Mouse (Mus musculus): ENCODE measurements at regions not wholly inside any gene's neighbourhood (a gene's known extent, or its start where the extent isn't known, plus 50 kb on each side); places are given as distances from the start of the nearest gene placed in this dataset.
A peak's percentile ranks its signal among the peaks of the same experiment; 100 is the strongest.

DNA sequence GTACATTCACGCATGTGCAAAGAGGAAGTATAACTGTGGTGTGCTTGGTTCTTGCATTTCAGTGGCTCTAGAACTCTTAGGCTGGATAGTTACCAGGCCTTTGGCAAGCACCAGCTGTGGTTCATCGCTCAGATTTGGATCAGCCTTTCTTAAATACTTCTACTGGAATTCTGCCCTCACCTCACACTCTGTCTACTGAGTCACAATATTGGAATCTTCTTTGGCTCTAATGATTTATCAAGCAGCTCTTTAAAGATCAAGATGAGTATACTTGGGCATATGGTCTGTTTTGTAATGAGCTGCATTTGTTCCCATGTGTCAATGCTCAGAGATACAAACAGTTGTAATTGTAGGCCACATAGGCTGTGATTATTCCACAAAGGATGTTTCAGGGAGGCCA is 197.5 kb downstream of the Icos start:
- DNase-seq (ENCODE audit: low spot score), result no peak

DNA sequence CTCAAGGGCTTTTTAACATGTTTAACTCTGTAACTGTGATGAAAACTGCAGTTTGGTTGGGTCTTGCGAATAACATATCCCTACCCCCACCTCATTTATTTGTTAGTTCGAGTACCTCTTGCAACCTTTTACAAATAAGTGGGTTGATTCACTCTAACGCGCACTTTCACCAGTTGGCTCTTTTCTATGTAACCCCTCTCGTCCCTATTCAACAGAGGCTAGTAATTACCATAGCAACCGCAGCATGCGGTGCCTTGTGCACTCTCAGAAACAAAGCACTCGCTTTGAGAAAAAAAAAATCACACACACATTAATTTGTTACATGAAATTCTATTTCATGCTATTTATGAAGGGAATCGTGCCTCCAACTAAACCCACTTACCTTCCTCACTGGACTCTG is 201.7 kb downstream of the Icos start:
- peak; percentile 31 for DNase-seq (ENCODE audit: low spot score)

DNA sequence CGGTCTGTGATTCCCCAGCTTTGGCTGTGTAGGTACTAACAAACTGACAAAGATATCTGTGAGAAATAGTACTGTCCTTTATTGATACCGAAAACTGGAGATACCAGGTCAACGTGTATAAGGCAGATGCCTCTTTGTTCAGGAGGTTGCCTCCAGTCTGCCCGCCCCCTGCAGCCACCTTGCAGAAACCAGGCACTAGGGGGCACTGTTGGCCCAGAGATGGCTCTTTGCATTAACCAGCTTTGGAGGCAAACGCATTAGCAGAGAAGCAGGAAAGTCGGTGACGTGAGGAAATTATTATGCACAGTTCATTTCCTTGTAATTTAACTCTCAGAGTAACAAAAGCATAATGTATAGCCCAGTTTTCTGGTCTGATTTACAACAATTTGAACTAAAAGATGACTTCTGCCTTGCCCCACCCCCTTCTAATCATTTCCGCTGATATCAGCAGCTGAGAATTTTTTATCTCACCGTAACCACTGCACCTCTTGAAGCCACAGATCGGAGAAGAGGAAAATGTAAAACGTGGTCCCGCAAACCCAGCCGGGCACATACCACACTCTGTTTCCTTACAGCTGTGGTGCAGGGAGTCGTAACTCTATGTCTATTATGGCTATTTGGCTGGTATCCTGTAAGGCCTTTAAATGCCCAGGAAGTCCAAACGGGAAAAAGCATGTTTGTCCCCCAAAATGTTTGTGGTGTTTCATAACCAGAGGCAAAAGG is 203.5 kb downstream of the Icos start:
- DNase-seq (ENCODE audit: low spot score), result peak; percentile 94

DNA sequence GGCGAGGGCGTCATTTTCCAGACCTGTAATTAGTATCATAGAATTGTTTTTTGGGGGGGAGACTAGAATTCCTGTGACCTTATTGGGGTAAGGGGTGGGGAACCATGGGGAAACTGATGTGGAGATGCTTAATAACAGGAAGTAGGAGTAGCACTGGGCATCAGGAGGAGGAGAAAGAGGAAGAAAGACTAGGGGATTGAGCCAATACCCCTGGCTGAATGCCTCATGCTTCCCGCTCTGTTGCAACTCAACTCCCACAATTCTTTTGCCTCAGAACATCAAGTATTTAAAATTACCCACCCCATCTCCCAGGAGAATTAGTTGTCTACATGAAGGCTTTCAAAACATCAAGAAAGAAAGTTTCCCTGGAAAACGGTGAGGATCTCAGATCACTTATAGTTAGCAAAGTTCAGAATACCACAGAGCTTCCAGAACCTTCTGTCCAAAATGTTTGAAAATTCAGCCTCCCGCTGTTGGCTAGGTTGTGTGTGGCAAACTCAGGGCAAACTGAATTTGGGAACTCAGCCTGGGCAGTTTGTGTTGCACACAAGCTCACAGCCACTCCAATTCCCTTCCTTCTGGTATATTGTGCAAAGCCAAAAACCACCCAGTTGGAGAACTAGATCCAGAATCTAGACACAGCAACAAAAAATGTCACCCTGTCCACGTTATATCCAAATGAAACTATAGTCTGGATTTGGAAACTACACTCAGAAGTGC is 209.8 kb downstream of the Icos start:
- no peak for DNase-seq (ENCODE audit: low spot score)

DNA sequence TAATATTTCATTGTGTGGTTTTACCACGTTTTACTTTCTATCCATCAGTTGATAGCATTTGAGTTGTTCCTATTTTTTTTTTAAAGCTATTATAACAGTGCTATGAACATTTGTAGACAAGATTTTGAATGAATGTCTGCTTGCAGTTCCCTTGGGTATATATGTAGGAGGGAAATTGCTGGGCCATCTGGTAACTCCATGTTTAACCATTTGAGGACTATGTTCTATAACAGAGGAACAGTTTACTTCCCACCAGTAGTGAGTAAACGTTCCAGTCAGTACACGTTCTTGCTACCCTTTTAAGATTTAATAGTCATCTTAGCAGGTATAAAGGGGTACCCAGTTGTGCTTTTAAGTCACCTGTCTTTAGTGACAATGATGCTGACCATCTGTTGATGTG is 213.2 kb downstream of the Icos start:
- no peak for DNase-seq (ENCODE audit: low spot score)

DNA sequence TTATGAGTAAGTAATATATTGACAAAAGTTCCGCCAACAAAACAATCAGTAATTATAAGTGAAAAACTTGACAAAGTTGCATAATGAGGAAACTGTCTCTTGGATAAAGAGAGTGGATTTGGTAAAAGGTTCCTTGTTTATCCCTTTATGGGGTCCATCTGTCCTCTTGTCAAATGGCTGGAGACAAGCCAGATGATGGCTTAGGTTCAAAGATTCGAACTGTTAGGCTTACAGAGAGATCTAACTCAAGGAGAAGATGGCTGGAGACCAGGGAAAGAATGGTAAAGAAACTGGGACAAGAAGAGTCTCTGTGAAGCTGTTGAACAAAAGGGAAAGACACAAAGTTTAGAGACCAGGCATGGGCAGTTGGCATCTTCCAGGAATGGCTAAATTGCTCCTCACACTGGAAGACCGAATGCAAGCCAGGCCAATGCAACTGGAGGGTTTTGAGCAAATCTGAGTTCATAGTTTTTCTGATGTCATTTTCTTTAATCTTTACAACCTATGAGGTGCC is 220.9 kb downstream of the Icos start:
- no peak for DNase-seq (ENCODE audit: low spot score)

DNA sequence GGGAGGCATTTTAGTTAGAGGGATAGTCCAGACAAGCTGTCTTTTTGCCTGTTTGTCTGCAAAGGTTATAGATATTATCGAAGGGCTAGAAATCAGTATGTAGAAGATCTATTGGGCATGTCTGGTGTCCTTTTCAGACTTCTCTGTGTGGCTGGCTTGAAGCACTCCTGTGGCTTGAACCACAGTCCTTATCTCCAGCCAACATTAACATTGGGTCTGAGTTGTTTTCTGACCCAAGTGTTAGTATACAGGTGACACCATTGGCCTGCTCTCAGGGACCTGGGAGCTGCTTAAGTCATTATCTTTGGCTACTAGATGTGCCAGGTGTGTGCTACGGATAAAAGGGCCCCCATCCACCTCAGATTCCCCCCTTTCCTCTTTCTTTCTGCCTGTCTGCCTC is 223.3 kb downstream of the Icos start:
- no peak for DNase-seq (ENCODE audit: low spot score)

DNA sequence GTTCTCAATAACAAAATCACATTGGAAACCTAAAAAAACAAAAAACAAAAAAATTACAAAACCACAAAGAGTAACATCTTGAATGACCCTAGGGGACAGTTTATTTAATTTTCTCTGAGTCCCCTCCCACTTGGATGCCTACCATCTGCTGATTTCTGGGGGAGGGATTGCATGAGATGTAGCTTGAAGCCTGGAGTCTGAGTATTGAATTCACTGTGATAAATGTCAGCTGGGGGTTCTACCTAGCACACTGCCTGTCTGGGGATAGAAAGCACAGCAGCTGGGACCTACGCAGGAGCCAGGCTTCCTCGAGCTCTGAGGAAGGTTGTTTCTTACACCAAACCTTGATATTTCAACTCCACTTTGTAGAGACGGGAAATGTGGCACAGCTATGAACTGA is 224.4 kb downstream of the Icos start:
- peak; percentile 11 for DNase-seq (ENCODE audit: low spot score)

DNA sequence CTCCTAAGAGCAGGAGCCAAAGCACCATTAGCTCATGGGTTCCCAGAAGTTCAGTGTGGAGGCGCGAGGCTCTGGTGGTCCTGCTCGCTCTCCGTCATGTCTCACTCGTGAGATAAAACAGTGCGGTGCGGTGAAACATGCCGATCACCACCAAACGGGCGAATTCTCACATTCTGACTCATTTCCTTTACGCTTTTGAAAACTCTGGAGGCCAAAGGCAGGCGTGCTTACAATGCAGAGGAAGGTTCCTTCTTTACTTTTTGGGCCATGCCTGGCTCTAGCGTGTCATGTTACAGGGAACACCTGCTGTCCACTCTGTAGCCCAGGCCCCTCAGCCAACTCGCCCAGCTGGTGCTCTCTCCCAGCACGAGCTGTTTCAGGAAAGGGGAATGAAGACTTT is 225.4 kb downstream of the Icos start:
- peak; percentile 67 for DNase-seq (ENCODE audit: low spot score)

DNA sequence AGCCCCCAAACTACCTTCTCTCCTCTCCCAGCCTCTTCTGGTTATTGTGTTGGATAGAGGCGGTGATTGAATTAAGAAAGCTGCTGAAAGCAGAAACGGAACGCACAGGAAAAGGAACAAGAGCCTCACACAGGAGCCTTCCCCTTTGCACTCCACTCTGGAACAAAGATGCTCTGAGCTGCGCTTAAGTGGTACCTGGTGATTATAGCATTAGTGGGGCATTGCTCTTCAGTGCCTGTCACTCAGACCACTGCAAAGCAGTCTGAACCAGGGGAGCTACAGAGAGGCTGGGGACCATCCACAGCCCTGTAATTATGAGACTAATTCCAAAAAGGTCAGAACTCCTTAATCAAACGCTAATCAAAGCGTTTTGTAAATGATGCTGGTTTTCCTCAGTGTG is 225.9 kb downstream of the Icos start:
- DNase-seq (ENCODE audit: low spot score), result peak; percentile 35

DNA sequence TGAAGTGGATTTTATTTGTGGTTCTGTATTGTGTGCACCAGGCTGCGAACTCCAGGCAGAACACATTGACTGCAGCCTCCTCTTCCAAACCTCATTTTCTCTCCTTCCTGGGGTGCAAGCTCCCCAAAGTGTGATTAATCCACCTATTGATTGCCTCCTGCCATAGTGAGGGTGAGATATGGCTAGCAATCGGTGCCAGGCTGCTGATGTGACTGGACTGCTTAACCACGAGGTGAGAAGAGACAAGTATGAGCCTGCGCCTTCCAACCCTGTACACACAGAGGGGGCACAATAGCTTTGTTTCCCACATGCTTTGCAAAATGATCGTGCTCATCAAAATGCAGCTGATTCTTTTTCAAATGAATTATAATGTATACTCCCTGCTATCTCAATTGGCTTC is 227.4 kb downstream of the Icos start:
- no peak for DNase-seq (ENCODE audit: low spot score)

DNA sequence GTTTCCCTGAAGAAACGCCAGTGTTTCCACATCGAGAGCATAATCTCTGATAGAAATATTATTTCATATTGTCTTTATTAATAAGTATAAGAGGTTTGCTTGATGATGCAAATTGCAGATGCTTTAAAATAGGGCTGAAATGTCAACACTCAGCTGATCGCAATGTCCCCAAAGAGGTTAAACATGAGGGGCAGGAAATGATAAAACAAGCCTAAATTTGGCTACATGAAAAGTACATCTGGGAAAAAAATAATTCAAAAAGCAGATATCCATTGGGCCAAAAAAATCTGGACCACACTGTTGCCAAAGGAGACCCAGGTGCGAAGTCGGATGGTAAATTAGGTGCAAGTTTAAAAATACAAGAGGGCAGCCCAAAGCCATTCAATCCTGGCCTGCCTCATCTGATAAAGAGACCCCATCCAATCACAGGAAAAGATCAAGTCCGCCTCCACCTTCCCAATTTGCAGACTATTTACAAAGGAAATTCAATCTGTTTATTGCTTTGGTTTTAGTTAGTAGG is 229.2 kb downstream of the Icos start:
- DNase-seq (ENCODE audit: low spot score), result no peak

DNA sequence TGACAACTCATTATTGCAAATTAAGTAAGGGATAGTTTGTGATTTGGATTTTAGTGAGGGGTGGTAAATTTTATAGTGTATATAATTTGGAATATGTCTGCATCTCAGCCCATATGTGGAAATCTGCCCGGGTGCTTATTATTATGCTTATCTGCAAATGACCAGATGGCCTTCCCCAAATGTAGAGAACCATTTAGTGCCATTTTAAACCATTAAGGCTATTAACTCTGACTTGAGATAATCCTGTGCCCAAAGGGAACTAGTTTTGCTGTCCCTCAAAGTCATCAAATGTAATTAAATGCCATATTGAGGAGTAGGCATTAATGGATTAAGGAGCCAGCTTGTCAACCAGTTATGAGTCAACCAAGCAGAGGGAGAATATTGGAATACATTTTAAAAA is 230.7 kb downstream of the Icos start:
- DNase-seq (ENCODE audit: low spot score), result no peak

DNA sequence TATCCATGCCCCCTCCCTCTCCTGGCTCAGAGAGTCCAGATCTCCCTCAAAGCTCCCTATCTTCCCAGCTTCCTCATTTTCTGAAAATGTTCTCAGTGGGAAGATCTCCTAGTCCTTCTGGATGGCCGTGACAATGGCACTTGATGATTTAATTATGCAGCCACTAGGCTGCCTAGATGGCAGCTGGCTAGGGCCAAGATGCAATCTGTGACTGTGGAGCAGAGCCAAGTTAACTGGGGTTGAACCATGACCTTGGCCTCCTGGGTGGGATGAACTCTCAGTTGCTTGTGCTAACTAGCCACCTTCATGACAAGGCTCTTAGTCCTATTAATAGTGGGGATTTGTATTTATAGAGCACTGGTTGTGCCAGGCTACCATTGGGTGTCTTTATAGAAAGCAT is 243.4 kb downstream of the Icos start:
- DNase-seq (ENCODE audit: low spot score), result no peak

DNA sequence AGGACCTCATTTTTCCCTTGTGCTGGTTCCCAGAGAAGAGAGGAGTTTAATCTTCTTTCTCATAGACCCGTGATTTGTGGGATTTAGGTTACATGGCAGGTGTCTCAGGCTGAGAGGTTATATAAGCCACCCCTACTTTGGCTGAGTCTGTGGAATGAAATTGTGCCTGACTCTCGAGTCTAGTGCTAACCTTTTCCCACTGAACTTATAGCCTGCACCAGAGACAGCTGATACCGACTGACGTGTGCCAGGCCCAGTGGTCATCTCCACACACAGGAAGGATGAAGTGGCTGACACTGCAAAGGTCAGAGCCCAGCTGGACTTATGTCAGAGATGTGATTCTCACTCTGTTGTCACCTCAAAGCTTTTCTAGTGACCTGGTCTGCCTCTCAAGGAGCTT is 251.2 kb downstream of the Icos start:
- peak; percentile 12 for DNase-seq (ENCODE audit: low spot score)

DNA sequence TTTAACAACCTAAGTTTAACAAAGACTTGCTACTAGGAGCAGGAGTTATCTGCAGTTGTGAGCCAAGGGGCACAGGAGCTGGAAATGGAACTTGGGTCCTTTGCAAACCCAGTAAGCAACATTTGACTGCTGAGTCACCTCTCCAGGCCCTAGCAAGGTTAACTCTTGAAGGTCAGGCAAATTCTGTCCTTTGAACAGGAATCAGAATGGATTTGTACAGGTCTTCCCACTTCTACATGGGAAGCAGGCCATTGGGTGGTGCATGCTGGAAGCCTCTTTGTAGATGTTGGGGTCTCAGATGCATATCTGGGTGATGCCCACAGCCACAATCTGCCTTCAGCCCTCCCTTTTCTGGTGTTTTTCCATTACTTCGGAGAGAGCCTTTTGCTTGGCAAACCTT is 255.3 kb downstream of the Icos start:
- DNase-seq (ENCODE audit: low spot score), result no peak

DNA sequence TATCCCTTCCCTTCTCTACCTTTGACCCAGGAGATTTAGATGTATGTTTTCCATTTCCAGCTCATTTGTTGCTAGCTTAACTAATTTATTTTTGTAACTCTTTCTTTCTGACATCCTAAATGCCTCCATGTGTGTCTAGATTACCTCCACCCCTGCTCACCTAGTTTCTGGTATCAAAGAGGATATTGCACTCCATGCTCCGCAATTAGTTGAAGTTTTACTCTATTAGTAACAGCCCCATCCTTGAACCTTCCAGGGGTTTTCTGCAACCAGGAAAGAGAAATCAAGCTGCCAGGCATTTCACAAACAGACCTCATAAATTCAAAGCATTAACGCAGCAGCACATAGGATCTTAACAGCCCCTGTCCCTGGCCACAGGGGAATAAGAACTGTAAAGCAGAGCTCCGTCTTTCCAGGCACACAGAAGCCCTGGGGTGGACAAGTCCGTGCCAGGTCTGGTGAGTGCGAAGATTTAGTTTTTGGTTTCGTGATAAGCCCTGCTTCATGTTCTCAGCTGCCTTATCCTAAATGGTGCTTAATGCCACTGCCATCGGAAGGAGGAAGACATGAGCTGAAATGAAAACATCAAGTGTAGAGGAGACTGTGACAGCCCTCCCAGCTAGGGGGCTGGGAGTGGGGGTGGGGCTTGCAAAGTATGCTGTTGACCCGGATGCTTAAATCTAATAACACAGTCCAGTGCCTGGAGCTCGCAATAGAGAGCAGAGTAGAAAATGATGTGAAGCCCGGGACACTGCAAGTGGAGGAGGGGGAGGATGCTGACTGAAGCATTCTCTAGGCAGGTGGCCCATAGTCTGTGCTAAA is 256.0 kb downstream of the Icos start:
- peak; percentile 36 for DNase-seq (ENCODE audit: low spot score)

DNA sequence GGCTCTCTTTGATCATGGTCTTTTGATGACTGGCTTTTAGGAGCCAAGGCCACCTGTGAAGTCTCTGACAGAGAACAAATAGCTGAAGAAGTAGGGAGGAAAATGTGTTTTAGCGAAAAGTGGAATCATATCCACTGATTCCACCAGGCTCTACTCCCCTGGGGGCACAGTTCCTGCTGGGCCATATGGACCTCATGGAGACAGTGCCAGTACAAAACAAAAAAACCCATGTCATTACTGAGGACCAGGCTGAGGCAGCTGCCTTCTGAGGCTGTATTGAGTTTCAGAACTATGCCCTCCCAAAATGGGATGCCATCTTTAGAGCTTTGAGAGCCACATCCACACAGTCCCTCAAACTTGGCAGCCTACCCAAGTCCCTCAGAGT is 256.6 kb downstream of the Icos start:
- no peak for DNase-seq (ENCODE audit: low spot score)

DNA sequence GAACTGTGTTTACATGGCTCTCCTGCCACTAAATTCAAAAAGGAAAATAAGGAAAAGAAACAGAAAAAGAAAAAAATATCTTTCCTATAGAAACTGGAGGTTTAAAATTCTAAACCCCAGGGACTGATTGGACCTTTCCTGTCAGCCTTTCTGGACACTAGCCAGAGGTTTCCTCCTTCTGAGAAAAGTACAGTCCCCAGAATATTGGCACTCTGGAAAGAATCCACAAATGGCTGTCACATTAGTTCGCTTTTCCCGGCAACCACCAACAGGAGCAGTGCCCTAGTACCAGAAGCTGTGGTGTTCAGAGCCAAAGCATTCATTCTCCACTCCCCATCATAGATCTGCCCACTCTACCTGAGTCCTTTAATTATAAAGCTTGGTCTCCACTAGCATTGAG is 258.8 kb downstream of the Icos start:
- DNase-seq (ENCODE audit: low spot score), result no peak

DNA sequence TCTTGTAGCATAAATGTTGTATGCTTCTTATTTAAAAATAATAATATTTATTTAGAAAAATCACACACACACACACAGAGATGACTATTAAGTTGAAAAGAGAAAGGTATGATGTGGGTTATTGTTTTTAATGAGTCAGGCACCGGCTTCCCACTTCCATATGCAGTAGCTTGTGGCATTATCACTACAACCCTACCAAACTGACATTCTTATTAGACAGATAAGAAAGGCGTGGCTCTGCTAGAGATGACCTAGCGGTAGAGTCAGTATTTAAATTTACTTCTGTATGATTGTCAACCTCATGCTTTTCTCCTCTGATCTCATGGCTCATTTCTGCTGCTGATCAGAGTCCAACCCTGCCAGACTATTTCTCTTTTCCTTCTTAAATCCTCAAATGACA is 260.9 kb downstream of the Icos start:
- no peak for DNase-seq (ENCODE audit: low spot score)

DNA sequence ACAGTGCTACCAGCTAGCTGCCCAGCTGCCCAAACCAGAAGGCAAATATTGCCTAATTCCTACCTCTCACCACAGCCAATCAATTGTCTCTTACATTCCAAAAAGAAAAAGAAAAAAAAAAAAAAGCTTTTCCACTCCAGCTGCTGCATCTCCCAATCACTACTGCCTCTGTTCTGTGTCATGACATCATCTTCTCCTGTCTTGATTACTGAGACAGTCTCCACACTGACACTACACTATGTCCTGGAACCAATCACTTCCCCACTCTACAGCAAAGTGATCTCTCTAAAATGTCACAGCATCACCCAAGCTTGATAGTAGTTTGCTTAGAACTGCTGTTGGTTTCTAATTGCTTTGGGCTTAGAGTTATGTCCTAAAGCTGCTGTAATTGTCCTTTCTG is 279.8 kb downstream of the Icos start:
- DNase-seq (ENCODE audit: low spot score), result no peak

DNA sequence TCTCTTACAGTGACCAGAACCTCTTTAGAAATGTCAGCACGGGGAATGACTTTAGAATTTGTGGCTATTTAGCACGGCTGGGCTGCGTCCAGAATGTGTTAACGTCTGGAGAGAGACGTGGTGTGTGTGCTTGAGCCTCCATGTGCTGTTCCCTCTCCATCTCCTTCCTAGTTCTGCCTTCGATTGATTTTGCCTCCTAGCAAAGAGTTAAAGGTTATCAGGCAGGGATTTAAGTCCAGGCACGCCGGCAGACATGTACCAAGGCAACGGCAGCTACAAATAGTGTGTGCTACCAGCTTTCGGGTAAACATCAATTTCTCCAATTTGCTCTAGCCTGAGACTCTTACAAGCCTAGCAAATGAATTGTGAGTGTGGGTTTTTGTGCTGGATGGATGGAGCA is 285.7 kb downstream of the Icos start:
- peak; percentile 26 for DNase-seq (ENCODE audit: low spot score)

DNA sequence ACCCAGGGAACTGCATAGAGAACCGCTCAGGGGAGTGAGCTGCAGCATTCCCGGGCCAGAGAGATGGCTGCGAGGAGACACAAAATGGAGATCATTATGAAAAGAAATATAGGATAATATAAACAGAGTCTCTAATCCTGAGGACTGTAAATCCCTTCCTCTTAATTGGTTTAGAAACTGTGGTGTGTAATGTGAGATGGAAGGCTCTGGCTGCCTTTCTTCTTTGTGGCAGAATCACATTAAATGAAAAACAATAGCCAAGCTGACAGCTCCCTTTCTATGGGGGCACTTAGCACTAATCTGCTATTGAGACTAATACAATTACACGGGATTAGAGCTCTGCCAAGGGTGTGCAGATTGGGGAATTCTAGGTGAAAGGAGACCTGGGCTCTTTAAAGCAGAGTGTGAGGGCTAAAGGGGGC is 288.0 kb downstream of the Icos start:
- peak; percentile 35 for DNase-seq (ENCODE audit: low spot score)
